Mouse (Mus musculus): ENCODE results near the gene Rab22a. TPM values are rescaled to one million over a fixed set of nuclear protein-coding genes. Genes with fewer than 3 reads are reported as not detected.
"Not testable (repeated sequence)": the region's sequence is repeated elsewhere in the genome, so short reads cannot be mapped to it uniquely, and the experiment has no call there.

Gene Rab22a
- 10 to 100 TPM; 26.9 to 30.5 (median 28.8) TPM for total RNA-seq (2022)

GRCm38 (mm10) chr2:173659057-173659925, at the start of gene Rab22a:
TSS of gene Rab22a (plus strand) at chr2:173659760.
- peak; percentile 98 to 99 for DNase-seq (ENCODE audit: low spot score in 2 of 2)

DNA sequence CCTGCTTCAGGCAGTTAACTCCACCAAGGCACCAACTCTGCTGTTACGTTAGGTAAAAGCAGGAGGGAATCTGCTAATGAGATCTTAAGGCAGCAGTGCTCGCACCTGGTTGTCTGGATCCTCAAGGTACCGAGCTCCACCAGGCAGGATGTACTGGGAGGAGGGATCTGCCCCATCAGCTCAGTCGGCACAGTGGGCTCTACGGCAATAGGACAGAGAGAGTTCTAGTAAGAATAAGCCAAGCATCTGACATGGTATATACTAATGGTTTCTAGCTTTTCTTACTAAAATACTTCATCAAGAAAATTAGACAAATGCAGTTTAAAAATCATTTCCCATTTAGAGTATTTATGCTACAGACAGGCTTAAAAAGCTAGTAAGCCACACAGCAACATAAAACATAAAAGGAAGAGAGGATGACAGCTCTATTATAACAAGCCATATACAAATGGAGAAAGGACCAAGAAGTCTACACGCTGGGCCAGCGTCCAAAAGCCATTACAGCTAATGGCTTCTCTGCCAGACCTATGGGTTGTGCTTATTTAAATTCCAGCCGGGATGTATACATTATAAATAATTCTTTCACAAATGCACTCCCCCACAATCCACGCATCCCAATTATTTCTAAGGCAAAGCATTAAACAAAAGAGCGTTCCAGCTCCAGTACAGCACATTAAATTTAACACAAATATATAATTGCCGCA, 44.0 kb upstream of the Rab22a start:
- DNase-seq (ENCODE audit: low spot score in 2 of 2): no peak

GRCm38 (mm10) chr2:173616156-173616555, 43.4 kb upstream of the Rab22a start:
- DNase-seq (ENCODE audit: low spot score in 2 of 2): no peak

- DNase-seq (ENCODE audit: low spot score in 2 of 2): no peak
These were observed 40.4 kb upstream of the Rab22a start for GRCm38 (mm10) chr2:173619132-173619531.

- DNase-seq (ENCODE audit: low spot score in 2 of 2): no peak
These were observed 38.9 kb upstream of the Rab22a start for GRCm38 (mm10) chr2:173620645-173621044.

GRCm38 (mm10) chr2:173622173-173622601, 37.4 kb upstream of the Rab22a start:
- peak; percentile 42 to 52 for DNase-seq (ENCODE audit: low spot score in 2 of 2)

DNA sequence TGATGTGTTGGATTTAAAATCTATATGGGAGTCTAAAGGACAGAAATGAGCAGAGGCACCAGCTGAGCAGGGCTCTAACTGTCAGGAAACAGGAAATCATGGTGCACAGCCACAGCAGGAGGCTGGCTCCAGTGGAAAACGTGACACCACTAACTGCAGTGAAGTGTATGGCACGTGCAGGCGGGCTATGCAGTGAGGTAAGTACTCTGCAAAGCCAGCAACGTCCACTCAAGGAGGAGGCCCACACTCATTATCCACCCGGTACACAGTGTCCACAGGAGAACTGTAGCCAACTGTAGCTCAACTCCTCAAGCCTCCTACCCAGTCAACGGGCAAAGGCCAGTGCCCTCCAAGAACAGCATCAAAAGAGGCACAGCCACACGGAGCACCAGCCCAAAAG, 34.9 kb upstream of the Rab22a start:
- DNase-seq (ENCODE audit: low spot score in 2 of 2): no peak

GRCm38 (mm10) chr2:173625786-173626185, 33.8 kb upstream of the Rab22a start:
- DNase-seq (ENCODE audit: low spot score in 2 of 2): no peak

- not testable (repeated sequence) for DNase-seq (ENCODE audit: low spot score in 2 of 2)
These were observed 25.5 kb upstream of the Rab22a start for GRCm38 (mm10) chr2:173634106-173634505.

GRCm38 (mm10) chr2:173641370-173641769, 18.2 kb upstream of the Rab22a start:
- no peak for DNase-seq (ENCODE audit: low spot score in 2 of 2)

- DNase-seq (ENCODE audit: low spot score in 2 of 2): no peak
These were observed 17.1 kb upstream of the Rab22a start for GRCm38 (mm10) chr2:173642262-173642999.

GRCm38 (mm10) chr2:173647197-173647911, 12.2 kb upstream of the Rab22a start:
- DNase-seq (ENCODE audit: low spot score in 2 of 2): no peak

DNA sequence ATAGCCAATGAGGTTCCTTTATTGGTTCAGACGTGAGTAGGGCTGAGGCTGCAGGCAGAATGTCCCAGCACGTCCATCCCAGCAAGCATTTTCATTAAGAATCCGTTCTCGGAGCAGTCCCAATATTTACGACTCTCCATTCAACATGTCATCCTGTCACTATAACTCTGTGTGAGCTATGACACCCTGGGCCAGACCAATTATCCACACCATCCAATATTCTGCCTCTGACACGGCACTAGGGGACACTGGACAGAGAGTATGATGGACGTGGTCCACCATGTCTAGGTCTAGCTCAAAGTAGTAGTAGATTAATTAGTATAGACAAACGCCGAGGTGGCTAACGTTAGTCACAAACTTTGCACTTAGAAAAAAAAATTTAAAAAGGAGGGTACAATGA, 9.8 kb upstream of the Rab22a start:
- no peak for DNase-seq (ENCODE audit: low spot score in 2 of 2)

GRCm38 (mm10) chr2:173653526-173653925, 6.0 kb upstream of the Rab22a start:
- no peak for DNase-seq (ENCODE audit: low spot score in 2 of 2)

DNA sequence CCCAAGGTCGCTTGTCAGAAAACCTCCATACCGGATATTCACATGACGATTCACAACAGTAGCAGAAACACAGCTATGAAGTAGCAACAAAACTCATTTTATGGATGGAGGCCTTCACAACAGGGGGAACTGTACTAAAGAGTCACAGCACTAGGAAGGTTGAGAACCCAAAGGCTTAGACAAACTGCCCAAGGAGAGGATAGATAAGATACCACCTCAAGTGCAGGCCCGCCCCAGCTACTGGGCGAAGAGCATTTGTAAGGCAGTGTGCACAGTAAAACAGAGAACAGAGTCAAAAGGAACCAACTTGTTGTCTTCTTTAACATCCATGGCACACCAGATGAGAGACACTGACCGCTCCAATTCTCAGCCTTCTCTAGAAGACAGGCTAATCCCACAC, 1.8 kb upstream of the Rab22a start:
- DNase-seq (ENCODE audit: low spot score in 2 of 2): no peak

GRCm38 (mm10) chr2:173658517-173658916, 1.0 kb upstream of the Rab22a start:
- DNase-seq (ENCODE audit: low spot score in 2 of 2): no peak

- DNase-seq (ENCODE audit: low spot score in 2 of 2): no peak
These were observed 545 bp downstream of the Rab22a start for GRCm38 (mm10) chr2:173659926-173660684.

- DNase-seq (ENCODE audit: low spot score in 2 of 2): no peak
These were observed 2.8 kb downstream of the Rab22a start for GRCm38 (mm10) chr2:173662255-173662950.

GRCm38 (mm10) chr2:173664736-173665135, 5.2 kb downstream of the Rab22a start:
- no peak for DNase-seq (ENCODE audit: low spot score in 2 of 2)

DNA sequence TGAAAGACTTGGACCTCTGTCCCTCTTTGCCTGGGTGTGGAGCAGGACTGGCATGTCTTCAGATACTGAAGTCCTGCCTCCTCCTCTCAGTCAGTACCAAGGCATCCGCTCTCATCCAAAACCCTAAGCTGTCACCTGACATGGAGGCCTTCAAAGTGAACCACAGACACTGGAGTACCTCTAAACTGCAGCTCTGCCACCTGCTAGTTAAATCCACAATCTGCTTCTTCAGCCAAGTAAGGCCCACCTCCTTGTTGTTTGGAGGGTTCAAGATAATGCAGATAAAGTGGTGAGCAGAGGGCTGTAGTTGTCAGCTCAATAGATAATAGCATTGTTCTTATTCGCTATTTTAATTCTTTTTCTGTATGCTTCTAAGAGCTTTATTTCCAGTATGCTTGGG, 5.7 kb downstream of the Rab22a start:
- no peak for DNase-seq (ENCODE audit: low spot score in 2 of 2)

Data from gastrocnemius, adult 8-10 months (tissue).